Mouse (Mus musculus) thymus, adult 2 months (tissue): ENCODE measurements around the gene Lrrc34. TPM values are rescaled to one million over a fixed set of nuclear protein-coding genes. Genes with fewer than 3 reads are reported as not detected.
A peak's percentile ranks its signal among the peaks of the same experiment; 100 is the strongest.

ENCODE experiments used
- DNase-seq: peaks from one replicate; pipeline ENCODE4 v3.0.0; 2021
- H3K27ac ChIP-seq: fragments of 200-500 bp; 2 replicates; pipeline ENCODE4 v1.5.1; 2012; ENCODE audit warnings: low read length, control low read depth; ENCODE audit not compliant: control insufficient read depth, insufficient read depth
- H3K27me3 ChIP-seq: fragments of 200-500 bp; 2 replicates; pipeline ENCODE4 v1.6.1; 2012; ENCODE audit warnings: mild to moderate bottlenecking, low read length, moderate library complexity, mixed read lengths; ENCODE audit not compliant: control insufficient read depth, insufficient read depth
- H3K36me3 ChIP-seq: fragments of 200-500 bp; 2 replicates; pipeline ENCODE4 v1.6.1; 2012; ENCODE audit warnings: mild to moderate bottlenecking, low read length, moderate library complexity; ENCODE audit not compliant: control insufficient read depth, insufficient read depth
- H3K4me1 ChIP-seq: fragments of 200-500 bp; replicated peaks from 2 replicates; pipeline ENCODE4 v1.6.1; 2012; ENCODE audit warnings: low read length; ENCODE audit not compliant: control insufficient read depth, insufficient read depth
- H3K4me3 ChIP-seq: fragments of 200-500 bp; 2 replicates; pipeline ENCODE4 v1.5.1; 2012; ENCODE audit warnings: mild to moderate bottlenecking, low read length, control low read depth, moderate library complexity; ENCODE audit not compliant: control insufficient read depth, insufficient read depth
- CTCF ChIP-seq: fragments of 200-500 bp; IDR thresholded peaks from 2 replicates; pipeline ENCODE4 v1.5.1; 2012; ENCODE audit warnings: mild to moderate bottlenecking, control low read depth, low read length, moderate library complexity, borderline replicate concordance; ENCODE audit not compliant: control insufficient read depth, poor library complexity, insufficient read depth; ENCODE audit errors: extremely low read depth
- POLR2A ChIP-seq: fragments of 200-500 bp; IDR thresholded peaks from 2 replicates; pipeline ENCODE4 v1.6.1; 2012; ENCODE audit warnings: mild to moderate bottlenecking, low read length, control low read depth, moderate library complexity; ENCODE audit not compliant: control insufficient read depth, poor library complexity, insufficient read depth; ENCODE audit errors: extremely low read depth
- WGBS: fragments of 180-500 bp; shearing (Covaris S2); methylation state at CpG from one replicate; pipeline ENCODE4 v1.1.7; 2018; 5-methylcytosine and 5-hydroxymethylcytosine counted together
- polyA plus RNA-seq: library from polyadenylated mRNA; depleted of rRNA; stranded (reverse); fragments of >200 nt; gene quantifications from 2 replicates; pipeline ENCODE4 v1.2.3, GENCODE M21; 2012

The Lrrc34 gene
- polyA plus RNA-seq, 1 experiment: 0.04 TPM

- no peak for DNase-seq
- no peak for TF ChIP-seq CTCF
- TF ChIP-seq POLR2A: no peak
- WGBS: 92% methylated on average over 9 of the region's 9 CpGs
- H3K27me3 ChIP-seq: no peaks in the 10 kb centered on the region
- no peaks in the 10 kb centered on the region for H3K36me3 ChIP-seq
- H3K4me3 ChIP-seq: no peak overlapping the region
- no peaks in the 10 kb centered on the region for H3K4me1 ChIP-seq
- H3K27ac ChIP-seq: no peak overlapping the region
Measured at GRCm38 (mm10) chr3:30658486-30658885, 10.8 kb upstream of the Lrrc34 start.

- TF ChIP-seq CTCF: no peak
- TF ChIP-seq POLR2A: no peak
- Histone ChIP-seq H3K36me3 (no peaks in the 10 kb centered on the region), H3K27ac (no peak overlapping the region), H3K27me3 (0 out of 2 replicates have a peak, but pooled peaks cover 4% of the 10 kb centered on the region), H3K4me3 (no peak overlapping the region), H3K4me1 (no peaks in the 10 kb centered on the region)
- WGBS: 84% methylated on average over 5 of the region's 5 CpGs
- no peak for DNase-seq
Measured at GRCm38 (mm10) chr3:30655937-30656336, 8.3 kb upstream of the Lrrc34 start.

GRCm38 (mm10) chr3:30650062-30650841 is 2.6 kb upstream of the Lrrc34 start:
- no peaks in the 10 kb centered on the region for H3K36me3 ChIP-seq
- no peak overlapping the region for H3K4me3 ChIP-seq
- peaks cover 18% of the 10 kb centered on the region for H3K27me3 ChIP-seq
- no peak overlapping the region for H3K27ac ChIP-seq
- 0 out of 2 replicates have a peak, but pooled peaks cover 3% of the 10 kb centered on the region for H3K4me1 ChIP-seq
- 3% methylated on average over 41 of the region's 41 CpGs for WGBS
- no peak for TF ChIP-seq POLR2A
- no peak for TF ChIP-seq CTCF
- peak; percentile 4 for DNase-seq

GRCm38 (mm10) chr3:30648466-30648865 is 797 bp upstream of the Lrrc34 start:
- peaks cover 18% of the 10 kb centered on the region for H3K27me3 ChIP-seq
- WGBS: 96% methylated on average over 2 of the region's 2 CpGs
- DNase-seq: no peak

GRCm38 (mm10) chr3:30646761-30647160 is 908 bp downstream of the Lrrc34 start:
- WGBS: 78% methylated on average over 8 of the region's 8 CpGs
- Histone ChIP-seq H3K27ac (no peak overlapping the region), H3K4me3 (no peak overlapping the region), H3K36me3 (no peaks in the 10 kb centered on the region), H3K4me1 (0 out of 2 replicates have a peak, but pooled peaks cover 3% of the 10 kb centered on the region), H3K27me3 (peaks cover 17% of the 10 kb centered on the region)
- TF ChIP-seq POLR2A (no peak), CTCF (no peak)
- DNase-seq: no peak

More at GRCm38 (mm10) chr3:30648466-30648865, 797 bp upstream of the Lrrc34 start:
- Histone ChIP-seq H3K36me3 (no peaks in the 10 kb centered on the region), H3K4me3 (no peak overlapping the region), H3K4me1 (0 out of 2 replicates have a peak, but pooled peaks cover 3% of the 10 kb centered on the region), H3K27ac (no peak overlapping the region)
- TF ChIP-seq POLR2A (no peak), CTCF (no peak)

- DNase-seq: no peak
- 78% methylated on average over 2 of the region's 2 CpGs for WGBS
- Histone ChIP-seq H3K27ac (no peak within 1 kb of the TSS), H3K27me3 (peaks cover 6% of the 10 kb centered on the region), H3K4me1 (0 out of 2 replicates have a peak, but pooled peaks cover 3% of the 10 kb centered on the region), H3K36me3 (no peaks in the 10 kb centered on the region), H3K4me3 (no peak within 1 kb of the TSS)
- TF ChIP-seq POLR2A (no peak), CTCF (no peak)
Measured at GRCm38 (mm10) chr3:30644207-30644606, 3.5 kb downstream of the Lrrc34 start, which contains the start of gene Lrriq4. Gene Lrriq4 (plus strand): TSS chr3:30644507.
